Mouse (Mus musculus): ENCODE measurements around the gene Pdcd1lg2. TPM values are rescaled to one million over a fixed set of nuclear protein-coding genes. Genes with fewer than 3 reads are reported as not detected.

Pdcd1lg2 gene
- total and polyA plus RNA-seq, 2 experiments from 2014 or later = 0.15 to 0.71 TPM

GRCm38 (mm10) chr19:29444364-29444763 is 33.6 kb downstream of the Pdcd1lg2 start:
- no peaks in the 10 kb centered on the region for H3K9me3 ChIP-seq (ENCODE audit: low read length)
- WGBS = 86% methylated on average over 3 of the region's 3 CpGs
- ATAC-seq (ENCODE audit: low FRiP score) (no peak), DNase-seq (ENCODE audit: low spot score) (no peak)
- no peak overlapping the region for H3K9ac ChIP-seq (replicated peaks; ENCODE audit: low read length, poor library complexity, severe bottlenecking)
- H3K4me2 ChIP-seq (ENCODE audit: low read depth, low read length, poor library complexity, severe bottlenecking) = no peak overlapping the region
- H3K36me3 ChIP-seq (ENCODE audit: insufficient read depth, low read length) = no peaks in the 10 kb centered on the region
- H3K27ac ChIP-seq (ENCODE audit: low read depth, low read length) = no peak overlapping the region
- no peak overlapping the region for H3K4me3 ChIP-seq (ENCODE audit: low read depth, low read length)
- no peaks in the 10 kb centered on the region for H3K27me3 ChIP-seq (ENCODE audit: insufficient read depth, low read length)
- TF ChIP-seq CTCF (IDR thresholded peaks at IDR 0.05) = no peak
- no peaks in the 10 kb centered on the region for H3K4me1 ChIP-seq (ENCODE audit: insufficient read depth, low read length)

- no peak for TF ChIP-seq CTCF (IDR thresholded peaks at IDR 0.05)
- no peak for ATAC-seq (ENCODE audit: low FRiP score)
Observed at GRCm38 (mm10) chr19:29448373-29448772, 37.7 kb downstream of the Pdcd1lg2 start.

GRCm38 (mm10) chr19:29450376-29450775 is 39.7 kb downstream of the Pdcd1lg2 start:
- 89% methylated on average over 8 of the region's 8 CpGs for WGBS
- ATAC-seq (ENCODE audit: low FRiP score) = no peak
- Histone ChIP-seq H3K36me3 (ENCODE audit: insufficient read depth, low read length) (no peaks in the 10 kb centered on the region), H3K27ac (ENCODE audit: low read depth, low read length) (no peak overlapping the region), H3K4me2 (ENCODE audit: low read depth, low read length, poor library complexity, severe bottlenecking) (no peak overlapping the region), H3K4me1 (ENCODE audit: insufficient read depth, low read length) (no peaks in the 10 kb centered on the region), H3K27me3 (ENCODE audit: insufficient read depth, low read length) (no peaks in the 10 kb centered on the region), H3K9me3 (ENCODE audit: low read length) (no peaks in the 10 kb centered on the region), H3K9ac (replicated peaks; ENCODE audit: low read length, poor library complexity, severe bottlenecking) (no peak overlapping the region), H3K4me3 (ENCODE audit: low read depth, low read length) (no peak overlapping the region)
- no peak for TF ChIP-seq CTCF (IDR thresholded peaks at IDR 0.05)
- no peak for DNase-seq (ENCODE audit: low spot score)

More at GRCm38 (mm10) chr19:29448373-29448772, 37.7 kb downstream of the Pdcd1lg2 start:
- Histone ChIP-seq H3K4me2 (ENCODE audit: low read depth, low read length, poor library complexity, severe bottlenecking) (no peak overlapping the region), H3K4me1 (ENCODE audit: insufficient read depth, low read length) (no peaks in the 10 kb centered on the region), H3K9ac (replicated peaks; ENCODE audit: low read length, poor library complexity, severe bottlenecking) (no peak overlapping the region), H3K27me3 (ENCODE audit: insufficient read depth, low read length) (no peaks in the 10 kb centered on the region), H3K36me3 (ENCODE audit: insufficient read depth, low read length) (no peaks in the 10 kb centered on the region), H3K4me3 (ENCODE audit: low read depth, low read length) (no peak overlapping the region), H3K27ac (ENCODE audit: low read depth, low read length) (no peak overlapping the region), H3K9me3 (ENCODE audit: low read length) (no peaks in the 10 kb centered on the region)
- WGBS = 93% methylated on average over 1 of the region's 1 CpGs
- DNase-seq (ENCODE audit: low spot score) = no peak

- ATAC-seq (ENCODE audit: low FRiP score) = no peak
- Histone ChIP-seq H3K27ac (ENCODE audit: low read depth, low read length) (no peak overlapping the region), H3K9me3 (ENCODE audit: low read length) (no peaks in the 10 kb centered on the region), H3K4me3 (ENCODE audit: low read depth, low read length) (no peak overlapping the region), H3K27me3 (ENCODE audit: insufficient read depth, low read length) (no peaks in the 10 kb centered on the region), H3K9ac (replicated peaks; ENCODE audit: low read length, poor library complexity, severe bottlenecking) (no peak overlapping the region), H3K4me2 (ENCODE audit: low read depth, low read length, poor library complexity, severe bottlenecking) (no peak overlapping the region), H3K4me1 (ENCODE audit: insufficient read depth, low read length) (no peaks in the 10 kb centered on the region), H3K36me3 (ENCODE audit: insufficient read depth, low read length) (no peaks in the 10 kb centered on the region)
- WGBS = 86% methylated on average over 10 of the region's 10 CpGs
- DNase-seq (ENCODE audit: low spot score) = no peak
- no peak for TF ChIP-seq CTCF (IDR thresholded peaks at IDR 0.05)
Observed at GRCm38 (mm10) chr19:29454141-29454601, 43.5 kb downstream of the Pdcd1lg2 start.

- 74% methylated on average over 1 of the region's 1 CpGs for WGBS
- TF ChIP-seq CTCF (IDR thresholded peaks at IDR 0.05) = no peak
- no peak for ATAC-seq (ENCODE audit: low FRiP score)
Observed at GRCm38 (mm10) chr19:29455156-29455555, 44.4 kb downstream of the Pdcd1lg2 start.

GRCm38 (mm10) chr19:29457982-29458381 is 47.3 kb downstream of the Pdcd1lg2 start:
- H3K36me3 ChIP-seq (ENCODE audit: insufficient read depth, low read length) = no peaks in the 10 kb centered on the region
- no peaks in the 10 kb centered on the region for H3K4me1 ChIP-seq (ENCODE audit: insufficient read depth, low read length)
- no peak for TF ChIP-seq CTCF (IDR thresholded peaks at IDR 0.05)
- H3K4me2 ChIP-seq (ENCODE audit: low read depth, low read length, poor library complexity, severe bottlenecking) = no peak overlapping the region
- DNase-seq (ENCODE audit: low spot score) = no peak
- H3K9ac ChIP-seq (replicated peaks; ENCODE audit: low read length, poor library complexity, severe bottlenecking) = no peak overlapping the region
- WGBS = 94% methylated on average over 1 of the region's 1 CpGs
- no peaks in the 10 kb centered on the region for H3K27me3 ChIP-seq (ENCODE audit: insufficient read depth, low read length)
- H3K27ac ChIP-seq (ENCODE audit: low read depth, low read length) = no peak overlapping the region
- no peak for ATAC-seq (ENCODE audit: low FRiP score)
- no peaks in the 10 kb centered on the region for H3K9me3 ChIP-seq (ENCODE audit: low read length)
- H3K4me3 ChIP-seq (ENCODE audit: low read depth, low read length) = no peak overlapping the region

More at GRCm38 (mm10) chr19:29455156-29455555, 44.4 kb downstream of the Pdcd1lg2 start:
- no peaks in the 10 kb centered on the region for H3K36me3 ChIP-seq (ENCODE audit: insufficient read depth, low read length)
- no peak overlapping the region for H3K4me3 ChIP-seq (ENCODE audit: low read depth, low read length)
- no peaks in the 10 kb centered on the region for H3K9me3 ChIP-seq (ENCODE audit: low read length)
- no peak for DNase-seq (ENCODE audit: low spot score)
- H3K4me1 ChIP-seq (ENCODE audit: insufficient read depth, low read length) = no peaks in the 10 kb centered on the region
- H3K4me2 ChIP-seq (ENCODE audit: low read depth, low read length, poor library complexity, severe bottlenecking) = no peak overlapping the region
- no peak overlapping the region for H3K9ac ChIP-seq (replicated peaks; ENCODE audit: low read length, poor library complexity, severe bottlenecking)
- H3K27me3 ChIP-seq (ENCODE audit: insufficient read depth, low read length) = no peaks in the 10 kb centered on the region
- no peak overlapping the region for H3K27ac ChIP-seq (ENCODE audit: low read depth, low read length)

Data from midbrain, postnatal 0 days (tissue).